Mouse (Mus musculus): ENCODE data around the gene Ttn.

Gene Ttn

DNA sequence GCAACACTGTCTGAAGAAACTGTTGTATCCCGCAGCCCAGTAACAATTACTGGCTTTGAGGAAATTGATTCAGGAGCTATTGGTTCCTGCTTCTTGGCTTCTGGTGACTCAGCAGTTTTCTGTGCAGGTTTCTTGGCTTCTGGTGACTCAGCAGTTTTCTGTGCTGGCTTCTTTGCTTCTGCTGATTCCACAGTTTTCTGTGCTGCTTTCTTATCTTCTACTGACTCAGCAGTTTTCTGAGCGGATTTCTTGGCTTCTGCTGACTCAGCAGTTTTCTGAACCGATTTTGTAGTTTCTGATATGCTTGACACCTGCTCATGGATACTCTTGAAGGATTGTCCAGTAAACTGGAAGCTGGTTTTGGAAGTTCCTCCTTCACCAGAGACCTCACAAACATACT lies 273.8 kb downstream of the Ttn start:
- DNase-seq (ENCODE audit: low spot score in 2 of 2), result no peak

DNA sequence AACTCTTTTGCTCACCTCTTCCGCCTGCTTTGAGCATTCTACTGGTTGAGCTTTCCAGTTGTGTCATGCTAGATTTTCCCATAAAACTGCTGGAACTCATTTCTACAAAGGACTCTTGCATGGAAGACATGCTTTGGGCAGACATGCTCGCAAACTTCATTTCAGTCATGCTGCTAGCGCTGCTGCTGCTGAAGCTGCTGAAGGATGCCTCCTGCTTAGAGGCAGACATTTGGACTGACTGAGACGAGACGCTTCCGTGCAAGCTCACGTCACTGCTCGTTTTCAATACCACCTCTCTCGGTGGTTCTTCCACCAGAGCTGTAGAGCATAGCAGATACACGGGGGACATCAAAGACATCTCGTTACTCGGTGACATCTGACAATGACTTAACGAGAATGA lies 276.7 kb downstream of the Ttn start:
- DNase-seq (ENCODE audit: low spot score in 2 of 2), result no peak

DNA sequence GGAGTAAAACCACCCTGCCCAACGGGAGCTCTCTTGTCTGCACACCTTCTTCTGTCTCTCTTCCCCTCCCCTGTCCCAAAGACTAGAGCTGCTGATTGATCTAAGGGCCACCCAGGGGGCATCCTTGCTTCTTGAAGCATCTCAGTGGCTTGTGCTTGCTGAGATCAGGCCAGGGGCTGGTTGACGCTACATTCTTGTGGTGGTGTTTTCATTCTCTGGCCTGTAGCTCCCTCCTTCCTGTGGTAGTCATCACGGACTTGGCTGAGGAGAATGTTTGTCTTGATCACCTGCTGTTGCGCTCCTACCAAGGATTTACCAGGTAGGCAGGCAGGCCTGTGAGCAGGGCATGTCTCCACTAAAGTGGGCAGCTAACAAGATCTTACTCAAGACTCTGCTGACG lies 279.6 kb downstream of the Ttn start:
- DNase-seq (ENCODE audit: low spot score in 2 of 2), result no peak

- no peak for DNase-seq (ENCODE audit: low spot score in 2 of 2)
Observed at GRCm38 (mm10) chr2:76702188-76702587, 280.2 kb downstream of the Ttn start.

- no peak for DNase-seq (ENCODE audit: low spot score in 2 of 2)
Observed at GRCm38 (mm10) chr2:76695290-76695689, 287.1 kb downstream of the Ttn start.

GRCm38 (mm10) chr2:76693765-76694164 lies 288.6 kb downstream of the Ttn start:
- DNase-seq (ENCODE audit: low spot score in 2 of 2), result no peak

DNA sequence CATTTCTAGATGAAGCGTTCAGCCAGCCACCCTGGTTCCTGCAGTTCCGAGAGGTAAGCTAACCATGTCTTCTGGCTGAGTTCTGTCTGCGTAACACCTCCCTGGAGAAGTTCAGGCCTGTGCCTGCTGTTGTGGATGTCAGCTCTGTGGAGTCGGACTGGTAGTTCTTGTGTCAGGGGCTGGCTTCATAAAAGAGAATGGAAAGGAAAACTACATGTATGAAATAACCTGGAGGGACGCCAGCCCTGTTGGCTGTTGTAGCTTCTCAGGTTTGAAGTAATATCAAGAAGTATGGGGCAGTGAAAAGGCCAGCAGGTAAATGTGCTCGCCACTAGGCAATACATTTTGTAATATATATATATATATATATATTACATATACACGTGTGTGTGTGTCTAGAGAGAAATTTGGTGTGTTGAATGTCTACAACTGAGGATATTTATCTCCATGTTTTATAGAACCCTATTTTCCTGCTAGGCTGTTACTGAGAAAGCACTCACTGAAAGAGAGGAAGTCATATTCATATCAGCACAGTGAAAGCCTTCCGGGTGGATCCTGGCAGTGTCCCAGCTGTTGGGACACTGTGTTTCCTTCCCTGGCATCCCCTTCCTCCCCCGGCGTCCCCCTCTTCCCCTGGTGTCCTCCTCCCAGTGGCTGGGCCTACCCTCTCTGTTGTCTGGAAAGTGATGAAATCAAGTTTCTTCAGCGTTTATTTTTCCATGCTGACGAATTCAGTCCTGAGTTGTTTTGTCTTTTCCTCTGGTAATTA lies 291.7 kb downstream of the Ttn start:
- DNase-seq (ENCODE audit: low spot score in 2 of 2), result peak in 1 of 2 experiments; percentile 57

DNA sequence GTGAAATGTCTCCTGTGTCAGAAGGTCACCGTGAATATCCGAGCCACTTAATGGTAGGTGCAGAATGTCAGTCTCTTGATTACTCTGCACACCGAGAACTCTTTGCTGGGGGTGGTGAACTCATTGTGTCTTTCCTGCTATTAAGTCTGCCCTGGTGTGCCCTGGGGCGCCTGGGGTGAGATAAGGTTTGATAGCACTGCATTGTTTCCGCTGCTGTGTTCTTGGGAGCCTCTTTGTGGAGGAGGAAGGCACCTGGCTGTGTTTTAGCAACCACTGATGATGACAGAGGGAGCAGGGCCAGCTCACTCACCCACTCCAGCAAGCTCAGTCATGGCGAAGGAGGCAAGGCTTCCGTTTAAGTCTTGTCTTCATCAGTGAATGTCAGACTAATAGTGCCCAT lies 294.2 kb downstream of the Ttn start:
- no peak for DNase-seq (ENCODE audit: low spot score in 2 of 2)

DNA sequence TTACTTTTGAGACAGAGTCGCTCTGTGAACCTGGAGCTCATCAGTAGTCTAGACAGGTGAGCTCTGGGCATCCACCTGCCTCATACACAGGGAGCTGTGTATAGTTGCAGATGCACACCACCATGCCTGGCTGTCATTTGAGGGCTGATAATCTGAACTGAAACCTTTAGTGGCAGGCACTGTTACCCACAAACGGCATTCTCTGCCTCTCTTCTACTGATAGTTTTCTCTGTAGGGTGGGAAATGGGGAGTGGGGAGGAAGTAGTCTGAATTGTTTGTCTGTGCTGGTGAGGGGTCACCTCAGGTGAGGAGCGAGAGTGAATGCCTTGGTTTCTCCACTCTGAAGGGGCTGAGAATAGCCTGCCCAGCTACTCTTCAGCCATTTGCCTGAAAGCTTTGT lies 294.7 kb downstream of the Ttn start:
- DNase-seq (ENCODE audit: low spot score in 2 of 2), result no peak

DNA sequence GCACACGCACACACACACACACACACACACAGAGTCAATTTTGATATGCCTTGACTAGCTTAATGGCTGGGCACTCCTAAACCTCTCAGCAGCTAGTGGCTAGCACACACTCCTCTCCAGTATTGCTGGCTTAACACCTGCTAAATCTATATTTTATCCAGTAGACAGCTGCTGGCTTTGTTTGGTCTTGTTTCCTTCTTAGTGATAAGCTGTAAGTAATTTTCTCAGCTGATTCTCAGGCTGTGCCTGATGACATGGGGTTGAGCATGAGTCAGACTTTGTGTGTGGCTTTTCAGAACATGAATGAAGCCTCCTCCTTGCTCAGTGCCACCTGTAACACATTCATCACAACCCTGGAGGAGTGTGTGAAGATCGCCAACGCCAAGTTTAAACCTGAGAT lies 295.4 kb downstream of the Ttn start:
- no peak for DNase-seq (ENCODE audit: low spot score in 2 of 2)

DNA sequence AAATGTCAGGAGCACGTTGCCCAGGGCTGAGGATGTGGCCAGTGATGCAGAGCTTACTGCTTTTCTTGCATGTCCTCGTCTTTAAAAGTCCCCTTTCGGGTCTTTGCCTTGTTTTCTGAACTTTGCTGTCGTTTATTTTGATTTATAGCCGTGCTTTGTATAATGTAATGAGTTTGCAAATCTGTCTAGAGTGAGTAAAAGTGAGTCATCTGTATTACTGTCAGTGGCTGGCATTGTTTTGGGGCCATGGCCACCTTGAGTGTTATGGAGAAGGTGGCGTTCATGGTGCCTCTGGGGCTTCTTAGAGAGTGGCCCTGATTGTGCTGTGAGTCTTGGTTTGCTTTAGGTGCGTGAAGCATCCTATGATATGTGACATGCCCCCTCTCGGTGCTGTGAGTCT lies 300.0 kb downstream of the Ttn start:
- DNase-seq (ENCODE audit: low spot score in 2 of 2), result no peak

- no peak for DNase-seq (ENCODE audit: low spot score in 2 of 2)
Observed at GRCm38 (mm10) chr2:76676401-76677226, 305.7 kb downstream of the Ttn start.

- DNase-seq (ENCODE audit: low spot score in 2 of 2), result no peak
Observed at GRCm38 (mm10) chr2:76675949-76676348, 306.4 kb downstream of the Ttn start.

- no peak for DNase-seq (ENCODE audit: low spot score in 2 of 2)
Observed at GRCm38 (mm10) chr2:76675451-76675850, 306.9 kb downstream of the Ttn start.

DNA sequence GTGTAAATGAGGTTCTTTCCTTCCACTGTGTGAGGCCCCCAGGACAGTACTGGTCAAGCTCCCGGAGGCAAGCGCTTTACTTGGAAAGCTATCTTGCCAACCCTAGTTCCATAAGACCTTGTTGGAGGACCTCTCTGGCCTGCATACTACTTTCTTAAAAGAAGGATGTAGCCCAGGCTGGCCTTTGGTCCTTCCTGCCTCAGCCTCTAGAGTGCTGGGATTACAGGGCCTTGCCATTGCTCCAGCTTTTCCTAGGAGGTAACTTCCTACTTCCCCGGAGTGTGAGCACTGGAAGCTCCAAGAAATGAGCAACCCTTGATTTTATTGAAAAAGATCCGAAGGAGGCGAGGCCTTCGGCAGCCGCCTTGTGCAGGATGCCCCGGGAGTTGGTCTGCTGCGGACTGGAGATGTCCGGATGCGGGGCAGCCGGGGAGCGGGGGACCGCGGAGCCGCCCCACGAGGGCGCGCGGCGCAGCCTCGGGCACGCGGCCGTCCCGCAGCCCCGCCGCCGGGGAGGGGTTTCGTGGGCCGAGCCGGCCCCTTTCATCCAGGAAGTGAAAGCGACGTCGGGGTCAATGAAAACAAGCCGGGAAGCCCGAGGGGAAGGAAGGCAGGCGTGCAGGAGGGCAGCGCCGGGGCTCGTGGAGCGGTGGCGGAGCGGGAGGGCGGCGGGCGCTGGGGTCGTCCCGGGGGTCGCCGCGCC lies 307.5 kb downstream of the Ttn start, which contains the start of gene Plekha3:
TSS of gene Plekha3 (plus strand) at position 557 of the 703 bp plus-strand sequence.
- peak; percentile 77 to 85 for DNase-seq (ENCODE audit: low spot score in 2 of 2)

- peak; percentile 31 to 33 for DNase-seq (ENCODE audit: low spot score in 2 of 2)
Observed at GRCm38 (mm10) chr2:76673472-76674081, 308.8 kb downstream of the Ttn start.

GRCm38 (mm10) chr2:76672966-76673392 lies 309.4 kb downstream of the Ttn start, which contains the start of gene Fkbp7:
Gene Fkbp7, minus strand, starts transcription at chr2:76673116.
- peak; percentile 86 to 91 for DNase-seq (ENCODE audit: low spot score in 2 of 2)

DNA sequence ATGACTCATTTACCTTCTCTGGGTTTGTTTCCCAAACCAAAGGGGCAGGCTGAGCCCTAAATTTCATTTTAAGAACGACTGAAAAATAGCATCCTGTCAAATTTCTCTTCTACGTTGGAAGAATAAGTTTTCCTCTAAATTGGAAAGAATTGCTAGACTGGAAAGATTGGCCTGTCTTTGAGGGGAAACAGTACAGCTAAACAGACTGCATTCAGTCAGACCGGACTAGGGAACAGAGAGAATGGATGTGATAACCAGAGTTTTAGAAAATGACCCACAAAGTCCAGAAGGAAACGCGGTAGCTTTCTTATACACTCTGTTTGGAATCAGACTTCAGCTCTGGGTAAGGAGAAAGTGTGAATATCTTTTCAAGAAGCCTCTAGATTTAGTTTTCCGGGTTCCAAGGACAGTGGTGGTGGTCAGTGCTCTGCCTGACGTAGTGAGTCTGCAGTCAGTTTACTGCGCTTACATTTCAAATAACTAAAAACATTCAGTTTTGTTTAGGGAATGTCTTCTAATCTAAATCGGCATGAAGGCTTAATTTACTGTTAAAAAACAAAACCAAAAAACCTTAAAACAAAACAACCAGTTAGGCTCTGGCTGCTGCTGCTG lies 310.1 kb downstream of the Ttn start:
- DNase-seq (ENCODE audit: low spot score in 2 of 2), result no peak

DNA sequence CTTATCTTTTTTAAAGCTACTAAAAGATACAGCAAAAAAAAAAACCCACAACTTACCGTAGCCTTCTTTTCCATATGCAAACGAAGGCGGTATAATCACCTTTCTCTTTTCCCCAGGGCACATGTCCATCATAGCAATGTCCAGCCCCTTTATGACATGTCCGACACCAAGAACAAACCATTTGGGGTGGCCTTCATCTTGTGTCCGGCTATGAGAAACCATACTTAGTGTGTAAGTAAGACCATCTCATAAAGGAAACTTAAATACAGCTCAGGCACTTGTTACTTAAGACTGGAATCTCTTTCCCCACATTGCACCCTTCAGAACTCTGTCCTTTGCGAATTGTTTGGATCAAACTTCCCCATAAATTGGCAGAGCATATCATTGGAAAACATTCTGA lies 310.7 kb downstream of the Ttn start:
- no peak for DNase-seq (ENCODE audit: low spot score in 2 of 2)

GRCm38 (mm10) chr2:76667200-76667599 lies 315.1 kb downstream of the Ttn start:
- DNase-seq (ENCODE audit: low spot score in 2 of 2), result no peak

GRCm38 (mm10) chr2:76665531-76665930 lies 316.8 kb downstream of the Ttn start:
- no peak for DNase-seq (ENCODE audit: low spot score in 2 of 2)
